Mouse (Mus musculus) thymus, postnatal 36 days (tissue): ENCODE measurements around the gene Vmn2r15.

Experiments
- DNase-seq, 2 experiments: peaks; one replicate each; pipeline ENCODE4 v3.0.0; 2022; ENCODE audit warnings: mixed read lengths in 2 of 2

Vmn2r15 gene

GRCm38 (mm10) chr5:109297544-109297943, at the start of gene Vmn2r15:
Gene Vmn2r15, minus strand, starts transcription at chr5:109297644.
- DNase-seq: no peak

- DNase-seq: no peak
These were observed 32.4 kb upstream of the Vmn2r15 start, which contains the start of gene Vmn2r16 for GRCm38 (mm10) chr5:109329862-109330261. Gene Vmn2r16, plus strand, starts transcription at chr5:109330162.

- DNase-seq: no peak
These were observed 2.8 kb downstream of the Vmn2r15 start for GRCm38 (mm10) chr5:109294655-109295054.
